Mouse (Mus musculus): Measurements from ENCODE around the gene Ddb2. TPM values are rescaled to one million over a fixed set of nuclear protein-coding genes. Genes with fewer than 3 reads are reported as not detected.

Ddb2 gene
- polyA plus RNA-seq, 1 experiment from 2014 or later = 13.6 TPM

DNA sequence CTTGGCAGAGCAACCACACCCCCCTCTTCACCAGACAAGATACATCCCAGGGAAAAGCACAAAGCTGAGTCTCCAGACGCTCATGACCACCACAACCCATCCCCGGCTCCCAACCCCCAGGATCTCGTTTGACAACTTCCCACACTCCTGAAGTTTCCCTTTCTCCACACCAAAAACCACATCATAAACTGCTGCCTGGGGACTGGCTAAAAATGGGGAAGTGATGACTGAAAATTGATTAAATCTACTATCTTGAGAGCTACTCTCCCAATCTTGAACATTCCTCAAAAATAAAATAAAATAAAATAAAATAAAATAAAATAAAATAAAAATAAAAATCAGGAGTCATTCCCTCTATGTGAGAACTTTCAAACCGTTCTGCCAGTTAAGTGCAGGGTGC lies 73.8 kb downstream of the Ddb2 start:
- DNase-seq (ENCODE audit: low spot score) (no peak), ATAC-seq (replicated peaks; ENCODE audit: low FRiP score, low read depth) (no peak)
- no peak overlapping the region for H3K9ac ChIP-seq (ENCODE audit: low read depth, low read length)
- 73% methylated on average over 4 of the region's 4 CpGs for WGBS
- TF ChIP-seq CTCF (IDR thresholded peaks at IDR 0.05; ENCODE audit: low read depth) = no peak
- no peaks in the 10 kb centered on the region for H3K4me1 ChIP-seq (replicated peaks; ENCODE audit: insufficient read depth, low read length)
- no peak overlapping the region for H3K27ac ChIP-seq
- H3K36me3 ChIP-seq (ENCODE audit: insufficient read depth, low read length) = 0 out of 2 replicates have a peak, but pooled peaks cover 23% of the 10 kb centered on the region
- H3K9me3 ChIP-seq (replicated peaks; ENCODE audit: low read length) = no peaks in the 10 kb centered on the region
- H3K4me2 ChIP-seq (ENCODE audit: low read length) = no peak overlapping the region
- no peak overlapping the region for H3K4me3 ChIP-seq (replicated peaks; ENCODE audit: low read depth, low read length)
- no peaks in the 10 kb centered on the region for H3K27me3 ChIP-seq (ENCODE audit: insufficient read depth, low read length)

Other genes with a start within 250 kb of the Ddb2 start
- 5.7 and 6.1 TPM in 2 replicates for gene Rapsn, start 201.4 kb downstream of the Ddb2 start, polyA plus RNA-seq (2015; fragmentation: Nextera tagmentation; extraction: Ambion mirVana)
- gene Psmc3, start 183.0 kb downstream of the Ddb2 start, polyA plus RNA-seq (2015; fragmentation: Nextera tagmentation; extraction: Ambion mirVana) = 287 and 307 TPM in 2 replicates
- 39.9 and 41.8 TPM in 2 replicates for gene Slc39a13, start 166.6 kb downstream of the Ddb2 start, polyA plus RNA-seq (2015; fragmentation: Nextera tagmentation; extraction: Ambion mirVana)
- 4.4 and 6.0 TPM in 2 replicates for gene Spi1, start 154.6 kb downstream of the Ddb2 start, polyA plus RNA-seq (2015; fragmentation: Nextera tagmentation; extraction: Ambion mirVana)
- 0.08 and 0.13 TPM in 2 replicates for gene Mybpc3, start 118.8 kb downstream of the Ddb2 start, polyA plus RNA-seq (2015; fragmentation: Nextera tagmentation; extraction: Ambion mirVana)
- 4.2 TPM in 2 replicates for gene Madd, start 53.1 kb downstream of the Ddb2 start, polyA plus RNA-seq (2015; fragmentation: Nextera tagmentation; extraction: Ambion mirVana)
- gene Nr1h3, start 34.1 kb downstream of the Ddb2 start, polyA plus RNA-seq (2015; fragmentation: Nextera tagmentation; extraction: Ambion mirVana) = 4.1 and 4.4 TPM in 2 replicates
- gene Acp2, start 34.1 kb downstream of the Ddb2 start, polyA plus RNA-seq (2015; fragmentation: Nextera tagmentation; extraction: Ambion mirVana) = 22.4 and 22.5 TPM in 2 replicates
- gene Pacsin3, start 19.0 kb upstream of the Ddb2 start, polyA plus RNA-seq (2015; fragmentation: Nextera tagmentation; extraction: Ambion mirVana) = 32.7 and 36.8 TPM in 2 replicates
- 66.6 and 73.9 TPM in 2 replicates for gene Arfgap2, start 28.0 kb upstream of the Ddb2 start, polyA plus RNA-seq (2015; fragmentation: Nextera tagmentation; extraction: Ambion mirVana)
- gene 1110051M20Rik, start 207.7 kb upstream of the Ddb2 start, polyA plus RNA-seq (2015; fragmentation: Nextera tagmentation; extraction: Ambion mirVana) = 55.7 and 56.8 TPM in 2 replicates
- 5.9 and 7.0 TPM in 2 replicates for gene Lrp4, start 220.5 kb upstream of the Ddb2 start, polyA plus RNA-seq (2015; fragmentation: Nextera tagmentation; extraction: Ambion mirVana)

Measured in kidney, postnatal 0 days (tissue).